Mouse (Mus musculus): ENCODE data around the gene Lmln. TPM values are rescaled to one million over a fixed set of nuclear protein-coding genes. Genes with fewer than 3 reads are reported as not detected.

The Lmln gene
- polyA plus RNA-seq (2012; rRNA removed): 7.9 and 11.4 TPM in 2 replicates

DNA sequence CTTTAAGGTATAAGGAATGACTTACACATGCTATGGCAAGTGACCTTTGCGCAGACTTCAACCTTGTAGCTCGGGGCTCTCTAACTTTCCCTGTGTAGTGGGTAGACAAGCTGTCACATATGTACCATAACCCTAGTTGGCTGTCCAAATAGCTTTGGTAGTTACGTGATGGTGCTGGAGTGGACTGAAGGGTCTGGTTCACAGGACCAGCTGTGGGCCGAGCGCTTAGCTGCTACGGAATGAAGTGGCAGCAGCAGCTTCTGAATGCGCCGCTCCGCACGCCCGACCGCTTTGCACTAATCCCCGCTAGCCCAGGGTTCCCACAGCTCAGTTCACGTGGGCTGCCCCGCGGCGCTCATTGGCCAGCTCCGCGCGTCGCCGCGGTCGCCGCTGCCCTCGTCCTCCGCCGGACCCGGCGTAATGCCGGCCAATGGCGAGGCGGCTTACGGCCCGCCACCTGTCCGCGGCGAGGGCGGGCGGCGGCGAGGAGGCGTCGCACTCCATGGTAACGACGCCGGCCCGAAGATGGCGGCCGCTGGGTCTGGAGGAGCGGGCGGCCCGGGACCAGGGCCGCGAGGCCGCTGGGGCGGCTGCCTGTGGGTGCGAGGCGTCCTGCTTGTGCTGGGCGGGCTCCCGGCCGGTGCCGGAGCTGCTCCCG lies at the start of gene Lmln:
Lmln (plus strand) TSS at position 498 of the 658 bp plus-strand sequence.
- Histone ChIP-seq H3K27ac (ENCODE audit: insufficient read depth, low read length) (peak within 1 kb of the TSS; percentile 38; the same call in 1 of the 2 replicates), H3K4me1 (ENCODE audit: control insufficient read depth, insufficient read depth, low read length) (peaks cover 8% of the 10 kb centered on the region), H3K4me3 (ENCODE audit: insufficient read depth, low read length) (peak within 1 kb of the TSS; percentile 67)
- TF ChIP-seq CTCF (IDR thresholded peaks at IDR 0.05; ENCODE audit: extremely low read depth, insufficient read depth, low read length) (no peak), POLR2A (IDR thresholded peaks at IDR 0.05; ENCODE audit: extremely low read depth, insufficient read depth, low read length) (peak; percentile 91)

DNA sequence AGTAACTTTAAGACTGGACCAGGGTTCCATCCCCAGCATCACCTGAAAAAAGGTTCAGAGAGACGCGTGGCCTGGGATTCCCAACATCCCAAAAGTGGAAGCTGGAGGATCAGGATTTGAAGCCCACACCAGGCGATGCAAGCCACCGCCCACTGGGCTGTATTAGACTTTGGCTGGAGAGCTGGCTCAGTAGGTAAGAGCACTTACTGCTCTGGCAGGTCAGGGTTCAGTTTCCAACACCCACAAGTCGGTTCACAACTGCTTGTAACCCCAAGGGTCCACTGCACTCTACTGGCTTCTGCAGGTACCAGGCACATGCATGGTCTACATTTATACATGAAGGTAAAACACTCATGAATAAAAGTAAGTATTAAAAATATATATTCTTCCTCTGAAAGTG lies 48.5 kb upstream of the Lmln start:
- TF ChIP-seq CTCF (IDR thresholded peaks at IDR 0.05; ENCODE audit: extremely low read depth, insufficient read depth, low read length) (no peak), POLR2A (IDR thresholded peaks at IDR 0.05; ENCODE audit: extremely low read depth, insufficient read depth, low read length) (no peak)
- no peak overlapping the region for H3K27ac ChIP-seq (ENCODE audit: insufficient read depth, low read length)
- no peak overlapping the region for H3K4me3 ChIP-seq (ENCODE audit: insufficient read depth, low read length)
- H3K4me1 ChIP-seq (ENCODE audit: control insufficient read depth, insufficient read depth, low read length): peaks cover 3% of the 10 kb centered on the region; the same call in 1 of the 2 replicates

DNA sequence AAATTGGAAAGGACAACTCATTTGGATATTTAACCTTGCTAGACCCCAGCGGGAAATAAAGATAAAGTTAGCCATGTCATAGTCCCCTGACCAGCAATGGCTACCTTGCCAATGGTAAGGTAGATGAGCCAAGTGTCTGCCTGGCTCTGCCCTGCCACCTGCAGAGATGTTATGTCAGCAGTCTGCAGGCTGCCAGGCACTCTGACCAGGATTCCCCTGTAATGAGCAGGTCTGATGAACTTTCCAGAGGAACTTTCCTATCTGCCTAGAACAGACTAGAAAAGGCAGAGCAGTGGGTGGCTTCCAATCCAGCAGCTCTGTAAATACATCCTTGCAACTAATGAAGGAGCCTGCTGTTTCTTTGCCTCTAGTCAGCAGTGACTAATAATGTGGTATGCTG lies 47.4 kb upstream of the Lmln start:
- TF ChIP-seq POLR2A (IDR thresholded peaks at IDR 0.05; ENCODE audit: extremely low read depth, insufficient read depth, low read length) (no peak), CTCF (IDR thresholded peaks at IDR 0.05; ENCODE audit: extremely low read depth, insufficient read depth, low read length) (no peak)
- H3K27ac ChIP-seq (ENCODE audit: insufficient read depth, low read length): no peak overlapping the region
- H3K4me1 ChIP-seq (ENCODE audit: control insufficient read depth, insufficient read depth, low read length): peaks cover 3% of the 10 kb centered on the region; the same call in 1 of the 2 replicates
- no peak overlapping the region for H3K4me3 ChIP-seq (ENCODE audit: insufficient read depth, low read length)

DNA sequence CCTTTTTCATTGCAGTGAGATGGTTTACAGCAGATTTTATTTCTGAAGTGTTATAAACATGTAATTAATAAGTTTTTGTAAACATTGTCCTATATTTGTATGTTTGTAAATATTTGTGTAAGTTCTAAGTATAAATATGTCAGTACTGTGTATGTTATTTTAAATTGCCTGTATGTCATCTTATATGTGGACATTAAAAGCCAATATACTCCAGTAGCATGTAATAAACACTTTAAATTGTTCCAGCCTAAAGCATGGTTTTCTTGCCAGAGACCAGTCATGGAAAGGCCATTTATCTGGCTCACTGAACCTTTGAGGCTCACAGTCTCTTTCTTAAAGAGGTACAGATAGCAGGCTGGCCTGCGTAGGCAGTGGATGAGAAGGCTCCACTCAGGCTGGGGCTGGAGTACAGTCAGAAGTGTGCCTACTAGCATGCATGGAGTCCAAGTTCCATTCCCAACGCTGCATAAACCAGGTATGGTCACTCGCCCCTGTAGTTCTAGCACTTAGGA lies 46.9 kb upstream of the Lmln start:
- H3K27ac ChIP-seq (ENCODE audit: insufficient read depth, low read length): no peak overlapping the region
- TF ChIP-seq CTCF (IDR thresholded peaks at IDR 0.05; ENCODE audit: extremely low read depth, insufficient read depth, low read length) (no peak), POLR2A (IDR thresholded peaks at IDR 0.05; ENCODE audit: extremely low read depth, insufficient read depth, low read length) (no peak)
- no peak overlapping the region for H3K4me3 ChIP-seq (ENCODE audit: insufficient read depth, low read length)
- H3K4me1 ChIP-seq (ENCODE audit: control insufficient read depth, insufficient read depth, low read length): peaks cover 3% of the 10 kb centered on the region; the same call in 1 of the 2 replicates

DNA sequence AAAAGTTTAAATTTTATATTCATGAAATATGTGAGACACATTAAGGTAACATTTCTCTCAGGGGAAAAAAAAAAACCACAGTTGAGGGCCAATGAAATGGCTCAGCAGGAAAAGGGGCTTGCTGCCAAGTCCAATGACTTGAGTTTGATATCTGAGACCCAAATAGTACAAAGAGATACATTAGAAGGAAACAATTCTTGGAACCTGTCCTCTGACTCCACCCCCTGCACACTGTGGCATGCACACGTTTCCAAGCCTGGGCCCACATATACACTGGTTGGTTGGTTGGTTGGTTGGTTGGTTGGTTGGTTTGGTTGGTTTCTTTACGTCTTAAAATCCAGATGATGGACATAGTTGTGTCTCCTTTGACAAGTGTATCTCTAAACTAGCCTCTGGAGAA lies 46.3 kb upstream of the Lmln start:
- no peak for TF ChIP-seq POLR2A (IDR thresholded peaks at IDR 0.05; ENCODE audit: extremely low read depth, insufficient read depth, low read length)
- no peak for TF ChIP-seq CTCF (IDR thresholded peaks at IDR 0.05; ENCODE audit: extremely low read depth, insufficient read depth, low read length)
- H3K27ac ChIP-seq (ENCODE audit: insufficient read depth, low read length): no peak overlapping the region
- peaks cover 3% of the 10 kb centered on the region; the same call in 1 of the 2 replicates for H3K4me1 ChIP-seq (ENCODE audit: control insufficient read depth, insufficient read depth, low read length)
- no peak overlapping the region for H3K4me3 ChIP-seq (ENCODE audit: insufficient read depth, low read length)

DNA sequence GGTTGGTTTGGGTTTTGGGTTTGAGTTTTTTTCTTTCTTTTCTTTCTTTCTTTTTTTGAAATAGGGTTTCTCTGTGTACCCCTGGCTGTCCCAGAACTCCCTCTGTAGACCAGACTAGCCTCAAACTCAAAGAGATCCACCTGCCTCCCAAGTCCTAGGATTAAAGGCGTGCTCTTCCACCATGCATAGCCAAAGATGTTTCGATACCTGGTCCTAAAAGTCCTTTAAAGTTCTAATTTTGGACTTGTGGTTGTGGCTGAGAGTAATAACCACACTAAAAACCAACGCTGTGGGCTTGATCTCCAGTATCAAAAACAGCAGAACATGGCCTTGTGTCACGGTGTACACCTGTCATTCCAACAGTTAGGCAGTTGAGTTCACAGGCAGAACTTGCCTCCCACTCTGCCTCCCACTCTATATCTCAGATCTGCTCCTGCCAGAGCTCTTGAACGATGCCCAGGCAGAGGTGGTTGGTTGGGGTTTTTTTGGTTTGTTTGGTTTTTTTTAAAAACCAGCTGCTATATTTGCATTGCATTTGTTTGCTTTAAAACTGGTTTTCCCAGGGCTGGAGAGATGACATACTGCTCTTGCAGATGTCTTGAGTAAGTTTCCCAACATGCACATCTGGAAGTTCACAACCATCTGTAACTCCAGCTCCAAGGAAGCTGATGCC lies 44.5 kb upstream of the Lmln start:
- no peak for TF ChIP-seq CTCF (IDR thresholded peaks at IDR 0.05; ENCODE audit: extremely low read depth, insufficient read depth, low read length)
- TF ChIP-seq POLR2A (IDR thresholded peaks at IDR 0.05; ENCODE audit: extremely low read depth, insufficient read depth, low read length): no peak
- Histone ChIP-seq H3K4me3 (ENCODE audit: insufficient read depth, low read length) (no peak overlapping the region), H3K27ac (ENCODE audit: insufficient read depth, low read length) (no peak overlapping the region), H3K4me1 (ENCODE audit: control insufficient read depth, insufficient read depth, low read length) (peaks cover 3% of the 10 kb centered on the region; the same call in 1 of the 2 replicates)

DNA sequence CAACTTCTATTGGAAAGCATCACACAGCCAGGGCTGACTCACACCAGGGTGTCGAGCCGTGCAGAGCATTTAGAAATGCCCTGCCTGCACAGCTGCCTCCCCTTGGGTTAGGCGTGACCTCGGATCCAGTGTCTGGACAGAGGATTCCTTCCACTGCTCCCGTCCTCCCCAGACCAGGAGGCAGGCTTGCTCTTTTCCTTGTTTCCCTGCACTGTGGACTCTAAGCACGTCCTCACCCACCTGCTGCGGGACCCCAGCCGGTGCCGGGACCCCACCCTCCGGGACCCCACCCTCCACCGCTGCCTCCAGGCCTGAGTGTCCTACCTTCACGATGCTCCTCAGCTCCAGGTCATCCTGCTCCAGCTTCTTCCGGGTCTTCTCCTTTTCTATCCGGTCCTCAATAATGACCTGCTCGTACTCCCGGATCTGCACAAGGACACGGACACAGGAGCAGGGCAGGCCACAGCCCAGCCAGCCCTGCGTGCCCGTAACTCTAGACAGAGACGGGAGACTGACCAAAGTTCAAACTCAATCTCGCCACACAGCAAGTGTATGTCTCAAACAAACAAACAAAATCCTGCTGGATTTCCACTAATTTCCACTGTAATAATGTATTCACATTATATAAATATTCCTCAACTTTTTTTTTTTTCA lies 43.1 kb upstream of the Lmln start:
- no peak overlapping the region for H3K27ac ChIP-seq (ENCODE audit: insufficient read depth, low read length)
- H3K4me3 ChIP-seq (ENCODE audit: insufficient read depth, low read length): no peak overlapping the region
- no peak for TF ChIP-seq CTCF (IDR thresholded peaks at IDR 0.05; ENCODE audit: extremely low read depth, insufficient read depth, low read length)
- TF ChIP-seq POLR2A (IDR thresholded peaks at IDR 0.05; ENCODE audit: extremely low read depth, insufficient read depth, low read length): no peak
- H3K4me1 ChIP-seq (ENCODE audit: control insufficient read depth, insufficient read depth, low read length): peaks cover 3% of the 10 kb centered on the region; the same call in 1 of the 2 replicates

DNA sequence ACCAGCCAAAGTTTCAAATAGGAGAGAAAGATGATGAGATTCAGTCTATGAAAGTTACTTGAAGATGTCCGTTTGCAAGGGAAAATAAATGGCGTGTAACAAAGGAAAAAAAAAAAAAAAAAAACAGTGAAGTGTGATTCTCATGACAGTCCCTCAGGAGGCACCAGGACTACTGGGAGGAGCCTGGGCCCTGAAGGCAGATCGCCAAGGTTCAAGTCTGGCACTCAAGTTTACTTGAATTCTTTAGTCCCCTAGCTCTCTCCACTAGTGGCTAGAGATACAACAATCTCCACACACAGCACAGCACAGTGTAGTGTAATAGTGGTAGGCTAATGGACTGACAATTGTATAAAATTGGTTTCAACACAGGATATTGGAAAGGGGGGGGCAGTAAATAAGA lies 40.9 kb upstream of the Lmln start:
- H3K27ac ChIP-seq (ENCODE audit: insufficient read depth, low read length): no peak overlapping the region

DNA sequence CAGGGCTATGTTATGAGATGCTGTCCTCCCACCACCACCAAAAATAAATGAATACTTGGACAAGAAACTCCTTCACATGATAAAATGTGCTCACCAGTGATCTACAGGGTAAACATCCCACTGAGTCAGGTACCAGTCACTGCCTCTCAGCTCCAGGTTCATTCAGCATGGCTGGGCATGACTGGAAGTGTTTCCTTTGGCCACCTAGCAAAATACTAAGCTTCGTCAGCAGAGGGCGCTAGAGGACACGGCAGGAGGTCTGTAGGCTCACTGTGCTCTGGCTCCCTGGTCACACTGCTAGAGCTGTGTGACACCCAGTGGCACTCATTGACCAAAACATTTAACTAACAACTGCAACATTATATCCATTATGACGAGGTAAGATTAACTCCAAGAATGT lies 38.6 kb upstream of the Lmln start:
- TF ChIP-seq CTCF (IDR thresholded peaks at IDR 0.05; ENCODE audit: extremely low read depth, insufficient read depth, low read length) (peak; percentile 95), POLR2A (IDR thresholded peaks at IDR 0.05; ENCODE audit: extremely low read depth, insufficient read depth, low read length) (no peak)
- Histone ChIP-seq H3K4me1 (ENCODE audit: control insufficient read depth, insufficient read depth, low read length) (no peaks in the 10 kb centered on the region), H3K27ac (ENCODE audit: insufficient read depth, low read length) (no peak overlapping the region), H3K4me3 (ENCODE audit: insufficient read depth, low read length) (no peak overlapping the region)

More for the DNA sequence above, 40.9 kb upstream of the Lmln start:
- no peak for TF ChIP-seq POLR2A (IDR thresholded peaks at IDR 0.05; ENCODE audit: extremely low read depth, insufficient read depth, low read length)
- TF ChIP-seq CTCF (IDR thresholded peaks at IDR 0.05; ENCODE audit: extremely low read depth, insufficient read depth, low read length): no peak
- Histone ChIP-seq H3K4me1 (ENCODE audit: control insufficient read depth, insufficient read depth, low read length) (peaks cover 3% of the 10 kb centered on the region; the same call in 1 of the 2 replicates), H3K4me3 (ENCODE audit: insufficient read depth, low read length) (no peak overlapping the region)
